Mouse (Mus musculus) fat pad, adult 2 months (tissue): Measurements from ENCODE around the gene Agap1.

Experiments used
- DNase-seq: peaks from one replicate; pipeline ENCODE4 v3.0.0-alpha.2; 2011; ENCODE audit warnings: low read depth, low spot score; ENCODE audit errors: extremely low read depth

The Agap1 gene

GRCm38 (mm10) chr1:89884335-89884734 is 429.7 kb downstream of the Agap1 start:
- no peak for DNase-seq

- no peak for DNase-seq
These were observed 431.1 kb downstream of the Agap1 start for GRCm38 (mm10) chr1:89885696-89886095.

GRCm38 (mm10) chr1:89891400-89891799 is 436.8 kb downstream of the Agap1 start:
- DNase-seq, result no peak

GRCm38 (mm10) chr1:89892281-89892680 is 437.7 kb downstream of the Agap1 start:
- no peak for DNase-seq

- DNase-seq, result no peak
These were observed 441.2 kb downstream of the Agap1 start for GRCm38 (mm10) chr1:89895801-89896200.

GRCm38 (mm10) chr1:89899036-89899435 is 444.4 kb downstream of the Agap1 start:
- DNase-seq, result no peak

GRCm38 (mm10) chr1:89899761-89900445 is 445.3 kb downstream of the Agap1 start:
- no peak for DNase-seq

GRCm38 (mm10) chr1:89901381-89901780 is 446.8 kb downstream of the Agap1 start:
- no peak for DNase-seq

- DNase-seq, result no peak
These were observed 447.6 kb downstream of the Agap1 start for GRCm38 (mm10) chr1:89902236-89902635.

- DNase-seq, result no peak
These were observed 448.0 kb downstream of the Agap1 start for GRCm38 (mm10) chr1:89902641-89903040.

GRCm38 (mm10) chr1:89909796-89910195 is 455.2 kb downstream of the Agap1 start:
- DNase-seq, result no peak

- no peak for DNase-seq
These were observed 457.8 kb downstream of the Agap1 start for GRCm38 (mm10) chr1:89912392-89912791.

GRCm38 (mm10) chr1:89913611-89914010 is 459.0 kb downstream of the Agap1 start:
- no peak for DNase-seq

- no peak for DNase-seq
These were observed 463.5 kb downstream of the Agap1 start for GRCm38 (mm10) chr1:89918111-89918510.

GRCm38 (mm10) chr1:89919206-89919605 is 464.6 kb downstream of the Agap1 start:
- no peak for DNase-seq

- DNase-seq, result no peak
These were observed 467.2 kb downstream of the Agap1 start for GRCm38 (mm10) chr1:89921806-89922205.

- no peak for DNase-seq
These were observed 467.7 kb downstream of the Agap1 start for GRCm38 (mm10) chr1:89922282-89922681.

GRCm38 (mm10) chr1:89922883-89923641 is 468.5 kb downstream of the Agap1 start:
- no peak for DNase-seq

GRCm38 (mm10) chr1:89923642-89924020 is 469.0 kb downstream of the Agap1 start:
- DNase-seq, result no peak

GRCm38 (mm10) chr1:89925501-89926190 is 471.0 kb downstream of the Agap1 start:
- no peak for DNase-seq

GRCm38 (mm10) chr1:89926583-89927060 is 472.0 kb downstream of the Agap1 start:
- DNase-seq, result no peak
